Mouse (Mus musculus) skeletal muscle tissue, postnatal 0 days (tissue): ENCODE data around the gene Fam131c. TPM values are rescaled to one million over a fixed set of nuclear protein-coding genes. Genes with fewer than 3 reads are reported as not detected.

Source experiments
- microRNA-seq, 2 experiments: library from miRNA; unstranded; fragments of <30 nt; microRNA quantifications; one replicate each; pipeline ENCODE4; 2016
- polyA plus RNA-seq: library from polyadenylated mRNA; unstranded; fragments of >200 nt; fragmentation: Nextera tagmentation; extraction: Ambion mirVana; gene quantifications from 2 replicates; pipeline ENCODE4 v1.2.1, GENCODE M21; 2015

The Fam131c gene
- 0.17 TPM in 1 of 2 replicates, not detected in the other for polyA plus RNA-seq

GRCm38 (mm10) chr4:141367997-141368791 is at the start of gene Fam131c:
TSS of gene Fam131c (plus strand) at chr4:141368220.

GRCm38 (mm10) chr4:141398545-141398944 is 30.5 kb downstream of the Fam131c start, which contains the start of gene Clcnka:
TSS of gene Clcnka (minus strand) at chr4:141398724.

DNA sequence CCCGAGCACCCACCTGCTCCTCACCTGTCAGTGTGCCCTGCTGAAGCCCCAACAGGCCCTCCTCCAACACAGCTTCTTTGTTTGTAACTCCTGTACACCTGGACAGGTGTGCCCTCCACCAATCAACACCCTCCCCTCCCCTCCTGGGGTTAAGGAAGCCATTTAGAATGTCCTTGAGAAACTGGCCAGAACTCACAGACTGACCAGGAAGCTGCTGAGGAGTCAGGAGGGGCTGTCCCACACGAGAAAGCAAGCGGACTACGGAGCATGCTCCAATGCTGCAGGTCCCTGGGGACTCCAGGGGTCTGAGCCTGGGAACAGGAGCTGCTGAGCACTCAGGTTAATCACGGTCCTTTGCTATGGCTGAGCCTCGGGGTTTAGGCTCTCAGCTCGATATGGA is 47.9 kb downstream of the Fam131c start, which contains the start of gene Clcnkb:
Gene Clcnkb, minus strand, starts transcription at position 91 of the 400 bp plus-strand sequence.

DNA sequence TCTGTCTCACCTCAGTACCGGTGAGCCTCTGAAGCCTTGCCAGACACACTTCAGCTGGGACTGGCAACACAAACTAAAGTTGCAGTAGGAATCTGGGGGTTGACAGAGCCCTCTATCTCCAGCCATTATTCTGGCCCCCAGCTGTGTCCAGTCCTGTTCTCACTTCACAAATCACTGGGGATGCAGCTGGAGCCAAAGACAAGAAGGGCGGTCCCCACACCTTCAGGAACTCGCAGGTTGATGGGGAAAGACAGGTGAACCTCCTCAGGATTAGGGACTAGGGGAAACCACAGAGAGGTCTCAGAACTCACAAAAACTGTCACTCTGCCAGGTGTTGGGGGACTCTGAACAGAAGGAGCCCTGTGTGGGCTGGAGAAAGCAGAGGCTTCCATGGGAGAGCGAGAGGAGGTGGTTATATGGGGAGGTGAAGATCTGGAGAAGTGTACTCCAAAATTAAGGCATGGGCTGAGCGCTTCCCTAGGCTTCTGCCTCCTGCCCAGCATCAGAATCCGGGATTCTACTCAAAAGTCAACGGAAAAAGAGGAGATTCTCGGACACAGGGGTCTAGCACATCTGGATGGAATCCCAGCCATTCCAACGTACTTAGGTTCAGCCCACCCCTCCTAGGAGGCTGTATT is 52.3 kb downstream of the Fam131c start, which contains the start of gene Hspb7:
Gene Hspb7, plus strand, starts transcription at position 588 of the 638 bp plus-strand sequence.

Small RNAs within 50 kb of the gene (microRNA-seq; reads per million reads assigned to microRNA genes)
- 0 reads per million in 2 experiments for gene Gm25690

Other genes starting within 250 kb of the Fam131c start
- 28.3 and 29.0 TPM in 2 replicates for gene Szrd1, start 228.4 kb upstream of the Fam131c start, polyA plus RNA-seq
- gene Fbxo42, start 220.3 kb upstream of the Fam131c start, polyA plus RNA-seq: 7.7 and 8.1 TPM in 2 replicates
- gene Rsg1, start 154.3 kb upstream of the Fam131c start, polyA plus RNA-seq: 1.0 and 1.2 TPM in 2 replicates
- gene Arhgef19, start 128.7 kb upstream of the Fam131c start, polyA plus RNA-seq: 0.81 and 1.7 TPM in 2 replicates
- 0.54 and 0.99 TPM in 2 replicates for gene Epha2, start 67.0 kb upstream of the Fam131c start, polyA plus RNA-seq
- 0.69 and 1.3 TPM in 2 replicates for gene Clcnka, start 30.5 kb downstream of the Fam131c start, polyA plus RNA-seq
- gene Clcnkb, start 47.8 kb downstream of the Fam131c start, polyA plus RNA-seq: 0.06 TPM in 1 of 2 replicates, not detected in the other
- gene Hspb7, start 52.6 kb downstream of the Fam131c start, polyA plus RNA-seq: 66.3 and 81.8 TPM in 2 replicates
- not detected in 2 replicates for gene Srarp, start 67.9 kb downstream of the Fam131c start, polyA plus RNA-seq
- 15.5 and 16.1 TPM in 2 replicates for gene Zbtb17, start 76.4 kb downstream of the Fam131c start, polyA plus RNA-seq
- gene Spen, start 170.4 kb downstream of the Fam131c start, polyA plus RNA-seq: 2.7 and 3.3 TPM in 2 replicates
- 7.2 and 9.5 TPM in 2 replicates for gene Fblim1, start 237.9 kb downstream of the Fam131c start, polyA plus RNA-seq